Mouse (Mus musculus): Measurements from ENCODE around the gene Epb41l4b. TPM values are rescaled to one million over a fixed set of nuclear protein-coding genes. Genes with fewer than 3 reads are reported as not detected.

Gene Epb41l4b
- polyA plus RNA-seq, 1 experiment from 2014 or later, result 3.8 TPM

GRCm38 (mm10) chr4:57160571-57160970 is 17.3 kb upstream of the Epb41l4b start:
- H3K4me2 ChIP-seq (replicated peaks), result no peak overlapping the region
- H3K9me3 ChIP-seq (ENCODE audit: control insufficient read depth, low read length), result no peaks in the 10 kb centered on the region
- 75% methylated on average over 7 of the region's 7 CpGs for WGBS

GRCm38 (mm10) chr4:57156549-57157169 is 13.4 kb upstream of the Epb41l4b start:
- Histone ChIP-seq H3K4me3 (replicated peaks; ENCODE audit: low read length) (no peak overlapping the region), H3K9ac (no peak overlapping the region), H3K27me3 (ENCODE audit: control insufficient read depth, insufficient read depth, low read length) (no peaks in the 10 kb centered on the region), H3K4me2 (replicated peaks) (no peak overlapping the region), H3K4me1 (replicated peaks; ENCODE audit: control insufficient read depth, insufficient read depth, low read length) (peaks cover 8% of the 10 kb centered on the region; the same call in 1 of the 2 replicates), H3K9me3 (ENCODE audit: control insufficient read depth, low read length) (no peaks in the 10 kb centered on the region), H3K27ac (no peak overlapping the region), H3K36me3 (replicated peaks; ENCODE audit: control insufficient read depth, insufficient read depth) (no peaks in the 10 kb centered on the region)
- WGBS, result 83% methylated on average over 8 of the region's 8 CpGs
- no peak for ATAC-seq (ENCODE audit: low FRiP score)
- no peak for DNase-seq (ENCODE audit: low spot score)

More at GRCm38 (mm10) chr4:57160571-57160970, 17.3 kb upstream of the Epb41l4b start:
- Histone ChIP-seq H3K27me3 (ENCODE audit: control insufficient read depth, insufficient read depth, low read length) (no peaks in the 10 kb centered on the region), H3K4me3 (replicated peaks; ENCODE audit: low read length) (no peak overlapping the region), H3K36me3 (replicated peaks; ENCODE audit: control insufficient read depth, insufficient read depth) (no peaks in the 10 kb centered on the region), H3K9ac (no peak overlapping the region), H3K4me1 (replicated peaks; ENCODE audit: control insufficient read depth, insufficient read depth, low read length) (0 out of 2 replicates have a peak, but pooled peaks cover 6% of the 10 kb centered on the region), H3K27ac (no peak overlapping the region)
- ATAC-seq (ENCODE audit: low FRiP score) (no peak), DNase-seq (ENCODE audit: low spot score) (no peak)

GRCm38 (mm10) chr4:57153838-57154237 is 10.6 kb upstream of the Epb41l4b start:
- Histone ChIP-seq H3K27me3 (ENCODE audit: control insufficient read depth, insufficient read depth, low read length) (no peaks in the 10 kb centered on the region), H3K9ac (no peak overlapping the region), H3K4me1 (replicated peaks; ENCODE audit: control insufficient read depth, insufficient read depth, low read length) (peaks cover 8% of the 10 kb centered on the region; the same call in 1 of the 2 replicates), H3K9me3 (ENCODE audit: control insufficient read depth, low read length) (no peaks in the 10 kb centered on the region), H3K27ac (no peak overlapping the region), H3K4me3 (replicated peaks; ENCODE audit: low read length) (no peak overlapping the region), H3K4me2 (replicated peaks) (0 out of 2 replicates have a peak overlapping the region, but pooled peaks have one; percentile 4), H3K36me3 (replicated peaks; ENCODE audit: control insufficient read depth, insufficient read depth) (no peaks in the 10 kb centered on the region)
- ATAC-seq (ENCODE audit: low FRiP score), result no peak
- WGBS, result 38% methylated on average over 8 of the region's 8 CpGs
- no peak for DNase-seq (ENCODE audit: low spot score)

- Histone ChIP-seq H3K9me3 (ENCODE audit: control insufficient read depth, low read length) (no peaks in the 10 kb centered on the region), H3K27me3 (ENCODE audit: control insufficient read depth, insufficient read depth, low read length) (no peaks in the 10 kb centered on the region), H3K4me3 (replicated peaks; ENCODE audit: low read length) (no peak overlapping the region), H3K4me1 (replicated peaks; ENCODE audit: control insufficient read depth, insufficient read depth, low read length) (peaks cover 8% of the 10 kb centered on the region; the same call in 1 of the 2 replicates), H3K36me3 (replicated peaks; ENCODE audit: control insufficient read depth, insufficient read depth) (no peaks in the 10 kb centered on the region), H3K9ac (no peak overlapping the region), H3K4me2 (replicated peaks) (0 out of 2 replicates have a peak overlapping the region, but pooled peaks have one; percentile 4), H3K27ac (no peak overlapping the region)
- WGBS, result 2% methylated on average over 9 of the region's 9 CpGs
- DNase-seq (ENCODE audit: low spot score), result no peak
- peak; percentile 57; the same call in 1 of the 2 replicates for ATAC-seq (ENCODE audit: low FRiP score)
These were observed 10.0 kb upstream of the Epb41l4b start for GRCm38 (mm10) chr4:57153068-57153835.

- 74% methylated on average over 3 of the region's 3 CpGs for WGBS
- no peak overlapping the region for H3K9ac ChIP-seq
- peaks cover 2% of the 10 kb centered on the region; the same call in 1 of the 2 replicates for H3K4me1 ChIP-seq (replicated peaks; ENCODE audit: control insufficient read depth, insufficient read depth, low read length)
- DNase-seq (ENCODE audit: low spot score) (no peak), ATAC-seq (ENCODE audit: low FRiP score) (no peak)
- H3K36me3 ChIP-seq (replicated peaks; ENCODE audit: control insufficient read depth, insufficient read depth), result no peaks in the 10 kb centered on the region
- H3K4me2 ChIP-seq (replicated peaks), result no peak overlapping the region
- H3K27me3 ChIP-seq (ENCODE audit: control insufficient read depth, insufficient read depth, low read length), result 0 out of 2 replicates have a peak, but pooled peaks cover 3% of the 10 kb centered on the region
- H3K4me3 ChIP-seq (replicated peaks; ENCODE audit: low read length), result no peak overlapping the region
- H3K27ac ChIP-seq, result no peak overlapping the region
- no peaks in the 10 kb centered on the region for H3K9me3 ChIP-seq (ENCODE audit: control insufficient read depth, low read length)
These were observed 4.9 kb upstream of the Epb41l4b start for GRCm38 (mm10) chr4:57148182-57148581.

- Histone ChIP-seq H3K27me3 (ENCODE audit: control insufficient read depth, insufficient read depth, low read length) (peaks cover 17% of the 10 kb centered on the region; the same call in 1 of the 2 replicates), H3K9ac (peak overlapping the region; percentile 81), H3K4me3 (replicated peaks; ENCODE audit: low read length) (peak overlapping the region; percentile 66), H3K9me3 (ENCODE audit: control insufficient read depth, low read length) (no peaks in the 10 kb centered on the region), H3K27ac (peak overlapping the region; percentile 71; the same call in 1 of the 2 replicates), H3K4me2 (replicated peaks) (peak overlapping the region; percentile 82), H3K4me1 (replicated peaks; ENCODE audit: control insufficient read depth, insufficient read depth, low read length) (peaks cover 24% of the 10 kb centered on the region), H3K36me3 (replicated peaks; ENCODE audit: control insufficient read depth, insufficient read depth) (no peaks in the 10 kb centered on the region)
- DNase-seq (ENCODE audit: low spot score) (no peak), ATAC-seq (ENCODE audit: low FRiP score) (peak; percentile 41)
- WGBS, result 1% methylated on average over 38 of the region's 43 CpGs
These were observed 737 bp downstream of the Epb41l4b start for GRCm38 (mm10) chr4:57142374-57143025.

- DNase-seq (ENCODE audit: low spot score), result no peak
- Histone ChIP-seq H3K9me3 (ENCODE audit: control insufficient read depth, low read length) (no peaks in the 10 kb centered on the region), H3K27me3 (ENCODE audit: control insufficient read depth, insufficient read depth, low read length) (peaks cover 17% of the 10 kb centered on the region; the same call in 1 of the 2 replicates), H3K4me2 (replicated peaks) (peak overlapping the region; percentile 82), H3K9ac (peak overlapping the region; percentile 81), H3K4me1 (replicated peaks; ENCODE audit: control insufficient read depth, insufficient read depth, low read length) (peaks cover 24% of the 10 kb centered on the region), H3K4me3 (replicated peaks; ENCODE audit: low read length) (peak overlapping the region; percentile 66), H3K36me3 (replicated peaks; ENCODE audit: control insufficient read depth, insufficient read depth) (no peaks in the 10 kb centered on the region), H3K27ac (no peak overlapping the region)
- ATAC-seq (ENCODE audit: low FRiP score), result no peak
- WGBS, result 2% methylated on average over 26 of the region's 26 CpGs
These were observed 1.3 kb downstream of the Epb41l4b start for GRCm38 (mm10) chr4:57141908-57142361.

GRCm38 (mm10) chr4:57140992-57141717 is 2.1 kb downstream of the Epb41l4b start:
- Histone ChIP-seq H3K9me3 (ENCODE audit: control insufficient read depth, low read length) (no peaks in the 10 kb centered on the region), H3K9ac (peak overlapping the region; percentile 81), H3K4me3 (replicated peaks; ENCODE audit: low read length) (peak overlapping the region; percentile 66), H3K27me3 (ENCODE audit: control insufficient read depth, insufficient read depth, low read length) (peaks cover 17% of the 10 kb centered on the region; the same call in 1 of the 2 replicates), H3K4me1 (replicated peaks; ENCODE audit: control insufficient read depth, insufficient read depth, low read length) (peaks cover 24% of the 10 kb centered on the region), H3K36me3 (replicated peaks; ENCODE audit: control insufficient read depth, insufficient read depth) (no peaks in the 10 kb centered on the region), H3K27ac (no peak overlapping the region), H3K4me2 (replicated peaks) (peak overlapping the region; percentile 82)
- 20% methylated on average over 15 of the region's 15 CpGs for WGBS
- ATAC-seq (ENCODE audit: low FRiP score), result no peak
- DNase-seq (ENCODE audit: low spot score), result no peak

Data from hindbrain, embryonic 14.5 days (tissue).